Mouse (Mus musculus) forebrain, postnatal 0 days (tissue): ENCODE measurements around the gene Alk. TPM values are rescaled to one million over a fixed set of nuclear protein-coding genes. Genes with fewer than 3 reads are reported as not detected.

Source experiments
- ATAC-seq: fragments of 200-750 bp; cut with Nextera tagmentation; 2 replicates; pipeline ENCODE4 v1.8.0; 2017; ENCODE audit warnings: mild to moderate bottlenecking, moderate library complexity
- DNase-seq: peaks from one replicate; pipeline ENCODE4 v3.0.0-alpha.2; 2015
- H3K27ac ChIP-seq: fragments of 300-500 bp; sonication (generic); 2 replicates; pipeline ENCODE4 v1.5.1; 2014; ENCODE audit warnings: low read depth, mild to moderate bottlenecking, antibody characterized with exemption, low read length, moderate library complexity, mixed read lengths
- H3K27me3 ChIP-seq: fragments of 300-500 bp; sonication (generic); 2 replicates; pipeline ENCODE4 v1.6.1; 2014; ENCODE audit warnings: mild to moderate bottlenecking, low read length, mixed read lengths; ENCODE audit not compliant: insufficient read depth
- H3K36me3 ChIP-seq: fragments of 300-500 bp; sonication (generic); 2 replicates; pipeline ENCODE4 v1.6.1; 2014; ENCODE audit warnings: mild to moderate bottlenecking, moderate library complexity; ENCODE audit not compliant: insufficient read depth
- H3K4me1 ChIP-seq: fragments of 300-500 bp; sonication (generic); 2 replicates; pipeline ENCODE4 v1.6.1; 2014; ENCODE audit warnings: antibody characterized with exemption; ENCODE audit not compliant: insufficient read depth
- H3K4me2 ChIP-seq: fragments of 300-500 bp; sonication (generic); 2 replicates; pipeline ENCODE4 v1.6.1; 2014; ENCODE audit warnings: low read depth, mild to moderate bottlenecking, moderate library complexity
- H3K4me3 ChIP-seq: fragments of 300-500 bp; sonication (generic); 2 replicates; pipeline ENCODE4 v1.5.1; 2014; ENCODE audit warnings: low read depth, low read length, mixed read lengths
- H3K9ac ChIP-seq: fragments of 300-500 bp; sonication (generic); 2 replicates; pipeline ENCODE4 v1.6.1; 2014; ENCODE audit warnings: mild to moderate bottlenecking
- H3K9me3 ChIP-seq: fragments of 300-500 bp; sonication (generic); 2 replicates; pipeline ENCODE4 v1.6.1; 2016; ENCODE audit warnings: low read length
- CTCF ChIP-seq: sonication (generic); IDR thresholded peaks from 2 replicates; pipeline ENCODE4 v1.5.1; 2016; ENCODE audit warnings: antibody characterized with exemption, control low read depth, low read depth
- WGBS: fragments of 180-500 bp; shearing (Covaris S2); extraction: QIAGEN DNeasy Blood & Tissue Kit; methylation state at CpG from one replicate; pipeline ENCODE4 v1.1.7; 2014; 5-methylcytosine and 5-hydroxymethylcytosine counted together
- polyA plus RNA-seq: library from polyadenylated mRNA; unstranded; fragments of >200 nt; fragmentation: Nextera tagmentation; extraction: Ambion mirVana; gene quantifications from 2 replicates; pipeline ENCODE4 v1.2.1, GENCODE M21; 2015
- total RNA-seq: library from RNA; depleted of rRNA; stranded (reverse); fragments of >200 nt; gene quantifications from 2 replicates; pipeline ENCODE4 v1.2.3, GENCODE M21; 2014

The Alk gene
- total and polyA plus RNA-seq, 2 experiments from 2014 or later, result 1.6 to 8.8 TPM

- no peak overlapping the region for H3K4me3 ChIP-seq
- ATAC-seq (no peak), DNase-seq (no peak)
- no peak overlapping the region for H3K4me2 ChIP-seq
- no peaks in the 10 kb centered on the region for H3K9me3 ChIP-seq
- no peak overlapping the region for H3K27ac ChIP-seq
- H3K9ac ChIP-seq, result no peak overlapping the region
- no peaks in the 10 kb centered on the region for H3K4me1 ChIP-seq
- no peak for TF ChIP-seq CTCF
- no peaks in the 10 kb centered on the region for H3K36me3 ChIP-seq
- 91% methylated on average over 2 of the region's 2 CpGs for WGBS
- H3K27me3 ChIP-seq, result no peaks in the 10 kb centered on the region
Observed at GRCm38 (mm10) chr17:71867892-71868291, 736.5 kb downstream of the Alk start.

GRCm38 (mm10) chr17:71865437-71865836, 739.0 kb downstream of the Alk start:
- no peak overlapping the region for H3K4me2 ChIP-seq
- H3K36me3 ChIP-seq, result no peaks in the 10 kb centered on the region
- H3K9me3 ChIP-seq, result no peaks in the 10 kb centered on the region
- no peak for DNase-seq
- no peak overlapping the region for H3K27ac ChIP-seq
- no peaks in the 10 kb centered on the region for H3K4me1 ChIP-seq
- TF ChIP-seq CTCF, result no peak
- no peak overlapping the region for H3K9ac ChIP-seq
- ATAC-seq, result no peak
- no peaks in the 10 kb centered on the region for H3K27me3 ChIP-seq
- no peak overlapping the region for H3K4me3 ChIP-seq
- 81% methylated on average over 5 of the region's 5 CpGs for WGBS

- Histone ChIP-seq H3K4me2 (no peak overlapping the region), H3K4me3 (no peak overlapping the region), H3K9me3 (no peaks in the 10 kb centered on the region), H3K27ac (no peak overlapping the region), H3K9ac (no peak overlapping the region), H3K4me1 (no peaks in the 10 kb centered on the region), H3K36me3 (peaks cover 8% of the 10 kb centered on the region), H3K27me3 (no peaks in the 10 kb centered on the region)
- DNase-seq (no peak), ATAC-seq (no peak)
- 88% methylated on average over 8 of the region's 8 CpGs for WGBS
- no peak for TF ChIP-seq CTCF
Observed at GRCm38 (mm10) chr17:71864039-71864438, 740.4 kb downstream of the Alk start.

DNA sequence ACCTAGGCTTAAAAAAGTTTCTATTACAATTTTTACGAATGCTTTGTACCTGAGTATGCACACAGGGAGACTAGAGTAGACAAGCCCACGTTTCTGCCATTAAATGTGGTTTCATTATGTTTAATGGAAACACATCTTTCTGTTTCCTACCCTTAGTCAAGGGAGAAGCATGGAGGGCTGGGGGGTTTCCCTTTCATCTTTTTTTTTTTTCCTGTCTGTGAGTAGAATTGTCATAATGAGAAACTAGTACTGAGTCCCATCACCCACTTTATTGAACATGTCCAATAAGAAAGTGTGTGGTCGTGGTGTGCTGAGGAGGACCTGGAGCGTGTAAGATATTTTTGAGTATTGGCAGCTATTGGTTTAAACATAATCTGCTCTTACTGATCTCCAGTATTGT, 741.5 kb downstream of the Alk start:
- Histone ChIP-seq H3K27ac (no peak overlapping the region), H3K4me3 (no peak overlapping the region), H3K9ac (no peak overlapping the region), H3K9me3 (no peaks in the 10 kb centered on the region), H3K27me3 (no peaks in the 10 kb centered on the region), H3K36me3 (peaks cover 13% of the 10 kb centered on the region), H3K4me2 (no peak overlapping the region), H3K4me1 (no peaks in the 10 kb centered on the region)
- ATAC-seq (no peak), DNase-seq (no peak)
- TF ChIP-seq CTCF, result no peak
- WGBS, result 91% methylated on average over 4 of the region's 4 CpGs

GRCm38 (mm10) chr17:71862184-71862583, 742.2 kb downstream of the Alk start:
- ATAC-seq (no peak), DNase-seq (no peak)
- Histone ChIP-seq H3K27me3 (no peaks in the 10 kb centered on the region), H3K36me3 (peaks cover 13% of the 10 kb centered on the region), H3K27ac (no peak overlapping the region), H3K4me1 (no peaks in the 10 kb centered on the region), H3K9me3 (no peaks in the 10 kb centered on the region), H3K4me2 (no peak overlapping the region), H3K9ac (no peak overlapping the region), H3K4me3 (no peak overlapping the region)
- TF ChIP-seq CTCF, result no peak
- WGBS, result 73% methylated on average over 3 of the region's 3 CpGs

DNA sequence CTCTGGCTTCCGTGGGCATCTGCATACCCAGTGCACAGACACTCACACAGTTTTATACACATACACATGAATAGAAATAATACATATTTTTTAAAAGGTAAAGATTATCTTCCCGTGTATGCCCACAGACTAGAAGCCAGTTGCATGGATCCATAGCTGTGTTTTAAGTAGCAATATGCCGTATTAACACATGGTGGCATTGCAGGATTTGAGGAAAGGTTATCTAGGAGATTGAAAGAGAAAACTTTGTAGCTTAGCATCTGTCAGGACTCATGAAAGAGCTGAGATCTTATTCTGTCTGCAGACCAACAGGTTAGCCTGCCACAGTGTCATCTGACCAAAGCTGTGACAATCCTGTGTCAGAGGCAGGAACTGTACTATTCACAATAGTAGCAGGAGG, 772.5 kb downstream of the Alk start:
- H3K4me2 ChIP-seq, result no peak overlapping the region
- H3K36me3 ChIP-seq, result peaks cover 19% of the 10 kb centered on the region
- DNase-seq (peak; percentile 54), ATAC-seq (peak; percentile 60)
- no peak overlapping the region for H3K9ac ChIP-seq
- peak; percentile 72 for TF ChIP-seq CTCF
- WGBS, result 83% methylated on average over 3 of the region's 3 CpGs
- H3K4me1 ChIP-seq, result no peaks in the 10 kb centered on the region
- H3K27ac ChIP-seq, result no peak overlapping the region
- no peak overlapping the region for H3K4me3 ChIP-seq
- no peaks in the 10 kb centered on the region for H3K9me3 ChIP-seq
- no peaks in the 10 kb centered on the region for H3K27me3 ChIP-seq

- Histone ChIP-seq H3K4me2 (no peak overlapping the region), H3K36me3 (peaks cover 19% of the 10 kb centered on the region), H3K4me3 (no peak overlapping the region), H3K4me1 (no peaks in the 10 kb centered on the region), H3K9me3 (no peaks in the 10 kb centered on the region), H3K27ac (no peak overlapping the region), H3K27me3 (no peaks in the 10 kb centered on the region), H3K9ac (no peak overlapping the region)
- 72% methylated on average over 12 of the region's 12 CpGs for WGBS
- no peak for ATAC-seq
- no peak for TF ChIP-seq CTCF
- DNase-seq, result no peak
Observed at GRCm38 (mm10) chr17:71828647-71829414, 775.6 kb downstream of the Alk start.
